Mouse (Mus musculus) adrenal gland, postnatal 4 days (tissue): ENCODE data around the gene Grb7. TPM values are rescaled to one million over a fixed set of nuclear protein-coding genes. Genes with fewer than 3 reads are reported as not detected.

Experiments used
- DNase-seq, 2 experiments: peaks; one replicate each; pipeline ENCODE4 v3.0.0; 2021 to 2022; ENCODE audit warnings: low spot score in 2 of 2, mixed read lengths in 2 of 2
- total RNA-seq, 2 experiments: library from RNA; stranded (reverse); gene quantifications; 2 replicates each; pipeline ENCODE4 v1.2.3; 2021

Gene Grb7
- total RNA-seq, 2 experiments from 2014 or later = 5.9 to 10.3 TPM

- DNase-seq = no peak
Observed at GRCm38 (mm10) chr11:98497388-98498288, 51.4 kb downstream of the Grb7 start.

DNA sequence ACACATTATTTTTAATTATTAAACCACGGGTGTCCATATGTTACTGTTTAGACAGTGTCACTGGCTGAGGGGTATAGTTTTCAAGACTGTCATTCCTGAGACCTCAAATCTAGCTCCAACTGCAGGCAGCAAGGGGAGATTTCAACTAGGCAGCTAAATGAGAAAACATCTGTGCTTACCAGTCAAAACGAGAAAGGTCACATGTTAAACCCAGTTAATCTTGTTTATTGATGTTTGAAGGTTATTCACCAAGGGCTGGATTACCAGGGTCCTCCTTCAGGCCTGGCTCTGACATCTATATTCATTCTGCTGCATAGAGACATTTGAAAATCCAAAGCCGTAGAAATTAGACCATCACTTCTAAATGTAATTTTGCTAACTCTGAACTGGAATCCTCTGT is 58.7 kb downstream of the Grb7 start:
- DNase-seq = no peak

Other genes starting within 250 kb of the Grb7 start
- gene Cdk12, start 243.3 kb upstream of the Grb7 start, total RNA-seq = 10 to 100 TPM; 50.8 to 53.8 TPM
- gene Neurod2, start 116.7 kb upstream of the Grb7 start, total RNA-seq = under 1 TPM in 1 of 2 experiments, not detected in 1; 0.34 TPM
- 1 to 10 TPM; 1.3 to 1.9 TPM for gene Ppp1r1b, start 98.0 kb upstream of the Grb7 start, total RNA-seq
- gene Stard3, start 88.0 kb upstream of the Grb7 start, total RNA-seq = 10 to 100 TPM; 30.3 to 30.9 TPM
- 10 to 100 TPM in 1 of 2 experiments, 1 to 10 TPM in 1; 8.6 to 16.7 TPM for gene Tcap, start 62.6 kb upstream of the Grb7 start, total RNA-seq
- gene Pnmt, start 59.9 kb upstream of the Grb7 start, total RNA-seq = 100 to 1,000 TPM; 686 to 903 TPM
- 10 to 100 TPM in 1 of 2 experiments, 1 to 10 TPM in 1; 9.7 to 11.0 TPM for gene Pgap3, start 45.9 kb upstream of the Grb7 start, total RNA-seq
- gene Erbb2, start 33.9 kb upstream of the Grb7 start, total RNA-seq = 10 to 100 TPM; 10.8 to 19.4 TPM
- 10 to 100 TPM; 53.5 to 55.3 TPM for gene Mien1, start 7.4 kb upstream of the Grb7 start, total RNA-seq
- 1 to 10 TPM in 1 of 2 experiments, under 1 TPM in 1; 0.36 to 1.4 TPM for gene Ikzf3, start 99.6 kb downstream of the Grb7 start, total RNA-seq
- under 1 TPM in 1 of 2 experiments, not detected in 1; 0.45 TPM for gene Zpbp2, start 104.7 kb downstream of the Grb7 start, total RNA-seq
- gene Ormdl3, start 141.0 kb downstream of the Grb7 start, total RNA-seq = 10 to 100 TPM; 74.7 to 84.1 TPM
- not detected for gene Lrrc3c, start 151.9 kb downstream of the Grb7 start, total RNA-seq
- 10 to 100 TPM; 23.3 to 26.6 TPM for gene Gm12355, start 179.3 kb downstream of the Grb7 start, total RNA-seq
- gene Gsdma3, start 180.0 kb downstream of the Grb7 start, total RNA-seq = 10 to 100 TPM; 12.0 to 14.5 TPM
- under 1 TPM; 0.25 to 0.48 TPM for gene Gsdma2, start 200.4 kb downstream of the Grb7 start, total RNA-seq
- not detected for gene Gsdma, start 218.0 kb downstream of the Grb7 start, total RNA-seq
- gene Psmd3, start 236.2 kb downstream of the Grb7 start, total RNA-seq = 100 to 1,000 TPM; 137 to 147 TPM